Mouse (Mus musculus) splenic B cell, adult 2 months (primary cell): ENCODE results near the gene Kif6.

ENCODE experiments used
- DNase-seq: peaks from one replicate; pipeline ENCODE4 v3.0.0-alpha.2; 2011; ENCODE audit warnings: low read depth, low spot score
- H3K27me3 ChIP-seq: 2 replicates; pipeline ENCODE4 v1.6.1; 2012; ENCODE audit warnings: mild to moderate bottlenecking, low read length, moderate library complexity, mixed read lengths; ENCODE audit not compliant: control insufficient read depth, poor library complexity, insufficient read depth, severe bottlenecking
- H3K36me3 ChIP-seq: 2 replicates; pipeline ENCODE4 v1.6.1; 2012; ENCODE audit warnings: mild to moderate bottlenecking, low read length, moderate library complexity, mixed read lengths; ENCODE audit not compliant: control insufficient read depth, poor library complexity, insufficient read depth, severe bottlenecking

Gene Kif6

GRCm38 (mm10) chr17:49614577-49615235 is at the start of gene Kif6:
Gene Kif6 (plus strand): TSS chr17:49615136.
- DNase-seq, result no peak
- no peaks in the 10 kb centered on the region for H3K27me3 ChIP-seq
- no peaks in the 10 kb centered on the region for H3K36me3 ChIP-seq

- H3K27me3 ChIP-seq, result no peaks in the 10 kb centered on the region
- no peak for DNase-seq
- no peaks in the 10 kb centered on the region for H3K36me3 ChIP-seq
These were observed 46.2 kb upstream of the Kif6 start for GRCm38 (mm10) chr17:49568717-49569116.

- Histone ChIP-seq H3K36me3 (no peaks in the 10 kb centered on the region), H3K27me3 (no peaks in the 10 kb centered on the region)
- no peak for DNase-seq
These were observed 37.6 kb upstream of the Kif6 start for GRCm38 (mm10) chr17:49577321-49577720.

GRCm38 (mm10) chr17:49582471-49582870 is 32.5 kb upstream of the Kif6 start:
- H3K27me3 ChIP-seq, result no peaks in the 10 kb centered on the region
- H3K36me3 ChIP-seq, result no peaks in the 10 kb centered on the region
- DNase-seq, result no peak

GRCm38 (mm10) chr17:49590051-49590450 is 24.9 kb upstream of the Kif6 start:
- Histone ChIP-seq H3K27me3 (no peaks in the 10 kb centered on the region), H3K36me3 (no peaks in the 10 kb centered on the region)
- no peak for DNase-seq

- no peak for DNase-seq
- no peaks in the 10 kb centered on the region for H3K27me3 ChIP-seq
- H3K36me3 ChIP-seq, result no peaks in the 10 kb centered on the region
These were observed 9.5 kb upstream of the Kif6 start for GRCm38 (mm10) chr17:49605397-49605796.

GRCm38 (mm10) chr17:49607351-49608027 is 7.4 kb upstream of the Kif6 start:
- Histone ChIP-seq H3K36me3 (no peaks in the 10 kb centered on the region), H3K27me3 (no peaks in the 10 kb centered on the region)
- no peak for DNase-seq

- no peaks in the 10 kb centered on the region for H3K36me3 ChIP-seq
- no peaks in the 10 kb centered on the region for H3K27me3 ChIP-seq
- no peak for DNase-seq
These were observed 4.6 kb upstream of the Kif6 start for GRCm38 (mm10) chr17:49610296-49610695.

- Histone ChIP-seq H3K36me3 (no peaks in the 10 kb centered on the region), H3K27me3 (no peaks in the 10 kb centered on the region)
- no peak for DNase-seq
These were observed 310 bp downstream of the Kif6 start for GRCm38 (mm10) chr17:49615241-49615651.

- Histone ChIP-seq H3K27me3 (no peaks in the 10 kb centered on the region), H3K36me3 (no peaks in the 10 kb centered on the region)
- DNase-seq, result no peak
These were observed 9.6 kb downstream of the Kif6 start for GRCm38 (mm10) chr17:49624572-49624971.

GRCm38 (mm10) chr17:49627011-49627794 is 12.3 kb downstream of the Kif6 start:
- no peak for DNase-seq
- no peaks in the 10 kb centered on the region for H3K36me3 ChIP-seq
- no peaks in the 10 kb centered on the region for H3K27me3 ChIP-seq

- no peak for DNase-seq
- H3K36me3 ChIP-seq, result no peaks in the 10 kb centered on the region
- H3K27me3 ChIP-seq, result no peaks in the 10 kb centered on the region
These were observed 13.9 kb downstream of the Kif6 start for GRCm38 (mm10) chr17:49628875-49629274.

- no peaks in the 10 kb centered on the region for H3K27me3 ChIP-seq
- DNase-seq, result no peak
- no peaks in the 10 kb centered on the region for H3K36me3 ChIP-seq
These were observed 18.1 kb downstream of the Kif6 start for GRCm38 (mm10) chr17:49633041-49633440.

GRCm38 (mm10) chr17:49641903-49642302 is 27.0 kb downstream of the Kif6 start:
- Histone ChIP-seq H3K27me3 (no peaks in the 10 kb centered on the region), H3K36me3 (no peaks in the 10 kb centered on the region)
- no peak for DNase-seq

GRCm38 (mm10) chr17:49642336-49642735 is 27.4 kb downstream of the Kif6 start:
- Histone ChIP-seq H3K36me3 (no peaks in the 10 kb centered on the region), H3K27me3 (no peaks in the 10 kb centered on the region)
- DNase-seq, result no peak
